Mouse (Mus musculus) gastrocnemius, postnatal 14 days (tissue): ENCODE measurements at regions not wholly inside any gene's neighbourhood (a gene's known extent, or its start where the extent isn't known, plus 50 kb on each side); places are given as distances from the start of the nearest gene placed in this dataset.
A peak's percentile ranks its signal among the peaks of the same experiment; 100 is the strongest.

ENCODE experiments used
- DNase-seq: peaks from one replicate; pipeline ENCODE4 v3.0.0; 2021; ENCODE audit warnings: mixed read lengths
- intact Hi-C: fragments of 180-260 bp; cut with DNase I; formaldehyde crosslinking; loops from one replicate; pipeline ENCODE4 v1.15.1; 2025; ENCODE audit warnings: low total_unique reads

GRCm38 (mm10) chr2:9574651-9575050, 306.4 kb upstream of the 4930412O13Rik start:
- DNase-seq: no peak
- intact Hi-C loops: no loop called here

- intact Hi-C loops: no loop called here
- DNase-seq: no peak
These were observed 303.2 kb upstream of the 4930412O13Rik start for GRCm38 (mm10) chr2:9577868-9578267.

GRCm38 (mm10) chr2:9587389-9587788, 293.7 kb upstream of the 4930412O13Rik start:
- no peak for DNase-seq
- intact Hi-C loops: no loop called here

- intact Hi-C loops: no loop called here
These were observed 291.9 kb upstream of the 4930412O13Rik start for GRCm38 (mm10) chr2:9589200-9589599.

GRCm38 (mm10) chr2:9592531-9592930, 288.5 kb upstream of the 4930412O13Rik start:
- intact Hi-C loops: no loop called here
- DNase-seq: no peak

More at GRCm38 (mm10) chr2:9589200-9589599, 291.9 kb upstream of the 4930412O13Rik start:
- no peak for DNase-seq

GRCm38 (mm10) chr2:9593931-9594330, 287.1 kb upstream of the 4930412O13Rik start:
- DNase-seq: peak; percentile 7
- intact Hi-C loops: no loop called here

GRCm38 (mm10) chr2:9595236-9595850, 285.7 kb upstream of the 4930412O13Rik start:
- DNase-seq: no peak
- intact Hi-C loops: no loop called here

DNA sequence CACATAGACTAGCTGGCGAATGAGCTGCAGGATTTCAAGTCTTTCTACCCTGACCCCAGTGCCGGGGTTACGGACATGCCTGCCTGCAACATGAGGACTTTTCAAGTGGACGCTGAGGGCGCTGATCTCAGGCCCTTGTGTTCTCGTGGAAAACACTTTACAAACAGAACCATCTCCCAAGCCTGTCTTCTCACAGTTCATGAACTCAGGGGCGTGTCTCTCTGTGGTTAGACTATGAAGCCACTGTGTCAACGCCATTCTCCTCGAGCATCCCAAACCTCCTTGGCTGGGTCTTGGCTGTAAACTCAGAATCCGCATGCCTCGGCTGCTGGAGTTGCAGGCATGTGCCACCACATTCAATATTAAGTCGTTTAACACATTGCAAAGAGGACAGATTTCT, 284.9 kb upstream of the 4930412O13Rik start:
- DNase-seq: no peak
- intact Hi-C loops: no loop called here

GRCm38 (mm10) chr2:9604984-9605383, 276.1 kb upstream of the 4930412O13Rik start:
- no peak for DNase-seq
- intact Hi-C loops: no loop called here

DNA sequence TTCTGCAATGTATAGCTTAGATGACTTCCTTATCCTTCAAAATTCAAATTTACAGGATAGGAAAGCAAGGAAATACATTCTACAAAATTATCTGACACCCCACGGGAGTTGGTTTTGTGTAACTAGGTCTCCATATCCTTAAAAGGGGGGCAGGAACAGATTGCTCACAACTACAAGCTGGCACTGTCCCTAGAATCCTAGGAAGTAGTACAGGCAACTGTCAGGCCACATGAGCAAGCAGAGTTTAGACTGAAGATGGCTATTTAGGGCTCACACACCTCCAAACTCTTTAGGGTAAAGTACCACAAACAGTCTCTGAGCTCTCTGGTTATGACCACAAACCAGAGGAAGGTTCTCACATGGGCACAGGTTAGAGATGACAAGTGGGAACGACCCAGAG, 273.5 kb upstream of the 4930412O13Rik start:
- intact Hi-C loops: no loop called here
- DNase-seq: no peak

DNA sequence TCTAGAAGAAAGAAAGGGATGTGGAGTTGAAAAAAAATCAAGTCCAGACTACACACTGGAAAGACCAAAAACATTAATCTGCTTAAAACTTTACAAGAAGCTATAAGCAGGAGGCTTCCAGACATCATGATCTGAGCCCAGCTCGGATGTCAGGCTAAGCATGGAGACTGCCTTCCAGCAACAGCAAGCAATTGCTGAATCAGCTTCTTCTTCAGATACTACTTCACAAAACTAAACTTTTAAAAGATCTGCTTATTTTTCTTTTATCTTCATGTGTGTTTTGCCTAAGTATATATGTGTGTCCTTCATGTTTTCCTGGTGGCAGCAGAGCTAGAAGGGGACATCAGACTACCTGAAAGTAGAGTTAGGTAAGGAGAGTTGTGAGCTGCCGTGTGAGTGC, 266.6 kb upstream of the 4930412O13Rik start:
- intact Hi-C loops: no loop called here

GRCm38 (mm10) chr2:9616292-9616691, 264.8 kb upstream of the 4930412O13Rik start:
- no peak for DNase-seq
- intact Hi-C loops: no loop called here

More for the DNA sequence above, 266.6 kb upstream of the 4930412O13Rik start:
- DNase-seq: no peak

GRCm38 (mm10) chr2:9620303-9621244, 260.5 kb upstream of the 4930412O13Rik start:
- DNase-seq: peak; percentile 51
- intact Hi-C loops: no loop called here

- intact Hi-C loops: no loop called here
- no peak for DNase-seq
These were observed 257.4 kb upstream of the 4930412O13Rik start for GRCm38 (mm10) chr2:9623702-9624101.

GRCm38 (mm10) chr2:9628026-9628425, 253.0 kb upstream of the 4930412O13Rik start:
- no peak for DNase-seq

GRCm38 (mm10) chr2:9632719-9633446, 248.2 kb upstream of the 4930412O13Rik start:
- intact Hi-C loops: no loop called here
- DNase-seq: peak; percentile 17

More at GRCm38 (mm10) chr2:9628026-9628425, 253.0 kb upstream of the 4930412O13Rik start:
- intact Hi-C loops: no loop called here

DNA sequence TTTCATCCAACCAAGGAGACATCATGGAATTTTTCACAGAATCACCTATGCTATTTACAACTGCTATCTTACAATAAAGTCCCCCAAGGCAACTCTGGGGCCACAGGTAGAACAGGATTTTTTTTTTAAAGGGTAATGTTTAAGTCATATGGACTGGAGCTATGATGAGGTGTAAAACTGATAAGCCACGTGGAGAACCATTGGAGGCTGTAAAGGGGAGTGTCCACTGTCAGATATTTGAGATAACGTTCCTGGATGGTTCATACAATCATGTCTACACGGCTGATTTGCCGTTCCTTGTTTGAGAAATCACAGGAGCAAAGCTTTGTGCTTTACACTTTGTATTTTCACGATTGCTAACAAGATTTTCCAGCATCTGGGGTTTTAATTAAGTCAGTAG, 241.8 kb upstream of the 4930412O13Rik start:
- no peak for DNase-seq
- intact Hi-C loops: no loop called here

DNA sequence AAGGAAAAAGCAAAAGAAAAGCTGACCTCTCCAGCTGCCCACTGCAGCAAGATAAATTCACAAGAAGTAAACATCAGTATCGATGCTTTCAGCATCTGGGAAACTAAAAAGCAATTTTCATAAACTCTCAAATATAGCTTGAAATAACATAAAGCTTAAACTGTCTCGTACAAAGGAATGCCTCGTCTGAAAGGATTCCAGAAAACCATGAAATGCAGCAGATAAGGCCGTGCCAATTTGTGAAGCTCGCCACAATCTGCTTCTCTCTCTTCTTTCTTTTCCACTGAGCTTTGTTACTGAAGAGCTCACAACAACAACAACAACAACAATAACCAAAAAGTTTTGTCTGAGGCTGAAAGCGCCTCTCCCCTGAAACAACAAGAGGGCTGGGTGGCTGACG, 239.4 kb upstream of the 4930412O13Rik start:
- DNase-seq: no peak
- intact Hi-C loops: no loop called here

- intact Hi-C loops: no loop called here
- DNase-seq: no peak
These were observed 238.6 kb upstream of the 4930412O13Rik start for GRCm38 (mm10) chr2:9642411-9642810.

GRCm38 (mm10) chr2:9646466-9646865, 234.6 kb upstream of the 4930412O13Rik start:
- intact Hi-C loops: no loop called here
- no peak for DNase-seq
